Mouse (Mus musculus) lung, adult 2 months (tissue): ENCODE measurements at regions not wholly inside any gene's neighbourhood (a gene's known extent, or its start where the extent isn't known, plus 50 kb on each side); places are given as distances from the start of the nearest gene placed in this dataset.

Experiments
- CTCF ChIP-seq: fragments of 200-500 bp; IDR thresholded peaks from 2 replicates; pipeline ENCODE4 v1.5.1; 2011; ENCODE audit warnings: mild to moderate bottlenecking, low read length, control low read depth; ENCODE audit not compliant: insufficient read depth
- POLR2A ChIP-seq: fragments of 200-500 bp; IDR thresholded peaks from 2 replicates; pipeline ENCODE4 v1.6.1; 2011; ENCODE audit warnings: low read depth, mild to moderate bottlenecking, control low read depth, low read length, borderline replicate concordance; ENCODE audit errors: extremely low read depth

- no peak for TF ChIP-seq POLR2A
- TF ChIP-seq CTCF = no peak
Measured at GRCm38 (mm10) chr2:38449092-38449491, 62.4 kb upstream of the Nek6 start.
